Mouse (Mus musculus) lung, embryonic 16.5 days (tissue): Measurements from ENCODE around the gene Klhl8. TPM values are rescaled to one million over a fixed set of nuclear protein-coding genes. Genes with fewer than 3 reads are reported as not detected.
"Not testable (repeated sequence)": the region's sequence is repeated elsewhere in the genome, so short reads cannot be mapped to it uniquely, and the experiment has no call there.

Source experiments
- ATAC-seq: fragments of 200-750 bp; cut with Nextera tagmentation; 2 replicates; pipeline ENCODE4 v1.8.0; 2017; ENCODE audit warnings: low read depth, mild to moderate bottlenecking, moderate library complexity
- H3K27ac ChIP-seq: fragments of 300-500 bp; sonication (generic); 2 replicates; pipeline ENCODE4 v1.5.1; 2014; ENCODE audit warnings: mild to moderate bottlenecking, control low read depth, low read length
- H3K27me3 ChIP-seq: fragments of 300-500 bp; sonication (generic); 2 replicates; pipeline ENCODE4 v1.6.1; 2014; ENCODE audit warnings: low read depth, low read length, mixed read lengths; ENCODE audit not compliant: control insufficient read depth, insufficient read depth
- H3K36me3 ChIP-seq: fragments of 300-500 bp; sonication (generic); 2 replicates; pipeline ENCODE4 v1.6.1; 2014; ENCODE audit warnings: low read length; ENCODE audit not compliant: control insufficient read depth, insufficient read depth
- H3K4me1 ChIP-seq: fragments of 300-500 bp; sonication (generic); replicated peaks from 2 replicates; pipeline ENCODE4 v1.6.1; 2014; ENCODE audit warnings: low read length, mixed read lengths; ENCODE audit not compliant: control insufficient read depth, insufficient read depth
- H3K4me2 ChIP-seq: fragments of 300-500 bp; sonication (generic); 2 replicates; pipeline ENCODE4 v1.6.1; 2014; ENCODE audit warnings: low read depth, low read length, control low read depth
- H3K4me3 ChIP-seq: fragments of 300-500 bp; sonication (generic); 2 replicates; pipeline ENCODE4 v1.5.1; 2014; ENCODE audit warnings: mild to moderate bottlenecking, low read length, control low read depth
- H3K9ac ChIP-seq: fragments of 300-500 bp; sonication (generic); 2 replicates; pipeline ENCODE4 v1.6.1; 2014; ENCODE audit warnings: low read length, control low read depth
- H3K9me3 ChIP-seq: fragments of 300-500 bp; sonication (generic); 2 replicates; pipeline ENCODE4 v1.6.1; 2016; ENCODE audit warnings: low read length; ENCODE audit not compliant: control insufficient read depth
- WGBS: fragments of 180-500 bp; shearing (Covaris S2); extraction: QIAGEN DNeasy Blood & Tissue Kit; methylation state at CpG from one replicate; pipeline ENCODE4 v1.1.7; 2014; 5-methylcytosine and 5-hydroxymethylcytosine counted together
- polyA plus RNA-seq: library from polyadenylated mRNA; unstranded; fragments of >200 nt; fragmentation: Nextera tagmentation; extraction: Ambion mirVana; gene quantifications from 2 replicates; pipeline ENCODE4 v1.2.1, GENCODE M21; 2015

Gene Klhl8
- polyA plus RNA-seq: 11.1 and 11.3 TPM in 2 replicates

DNA sequence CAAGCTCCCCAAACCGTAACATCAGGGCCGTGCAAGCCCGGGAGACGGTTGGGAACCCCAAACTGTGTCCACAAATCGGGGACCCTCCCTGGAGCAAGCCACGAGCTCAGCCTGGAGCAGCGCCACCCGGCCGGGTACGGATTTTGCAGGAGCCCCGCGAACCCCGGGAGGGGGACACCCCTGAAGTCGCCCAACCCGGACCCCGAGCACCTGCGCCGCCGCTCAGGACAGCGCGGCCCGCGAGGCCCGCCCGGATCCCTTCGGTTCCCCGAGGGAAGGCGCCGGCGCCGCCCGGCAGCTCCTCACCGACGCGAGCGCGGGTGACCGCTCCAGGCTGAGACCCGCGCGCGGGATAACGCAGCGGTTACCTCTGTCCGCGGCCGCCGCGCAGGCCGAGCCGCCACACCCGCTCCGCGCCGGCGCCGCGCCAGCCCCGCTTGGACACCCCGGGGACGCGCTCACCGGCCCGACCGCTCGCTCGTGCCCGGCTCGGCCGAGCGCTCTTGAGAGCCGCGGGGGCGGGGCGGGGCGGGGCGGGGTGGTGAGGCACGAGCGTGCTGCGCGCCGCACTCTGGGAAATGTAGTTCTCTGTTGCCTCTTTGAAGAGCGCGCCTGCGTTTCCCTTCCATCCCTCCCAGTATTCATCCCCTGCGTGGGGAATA lies at the start of gene Klhl8:
TSS of gene Klhl8 (minus strand) at position 512 of the 662 bp plus-strand sequence.
- Histone ChIP-seq H3K27me3 (peaks cover 3% of the 10 kb centered on the region), H3K36me3 (no peaks in the 10 kb centered on the region), H3K4me2 (peak within 1 kb of the TSS; percentile 77), H3K4me1 (peaks cover 5% of the 10 kb centered on the region; the same call in 1 of the 2 replicates), H3K4me3 (peak within 1 kb of the TSS; percentile 85), H3K9ac (peak within 1 kb of the TSS; percentile 87), H3K9me3 (no peaks in the 10 kb centered on the region), H3K27ac (no peak within 1 kb of the TSS)
- WGBS: 0% methylated on average over 57 of the region's 86 CpGs
- ATAC-seq: peak; percentile 97

DNA sequence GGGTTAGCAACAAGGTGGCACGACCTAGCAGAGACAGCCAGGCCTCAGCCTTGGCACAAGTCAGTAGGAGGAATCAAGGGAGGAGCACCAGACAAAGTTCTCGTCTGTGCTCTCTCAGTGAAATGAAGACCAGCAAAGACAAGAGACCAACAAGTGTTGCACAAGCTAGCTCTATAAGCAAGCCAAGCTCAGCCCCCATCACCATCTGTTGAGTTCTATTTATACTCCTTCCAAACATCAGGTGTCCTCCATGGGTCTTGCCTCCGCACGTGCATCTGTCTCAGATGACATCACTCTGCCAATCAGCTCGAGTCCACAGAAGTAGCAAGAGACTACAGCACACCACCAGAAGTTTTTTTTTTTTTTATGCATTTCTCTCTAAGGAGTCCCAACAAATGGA lies 43.6 kb upstream of the Klhl8 start:
- H3K4me3 ChIP-seq: no peak overlapping the region
- H3K4me1 ChIP-seq: no peaks in the 10 kb centered on the region
- no peaks in the 10 kb centered on the region for H3K27me3 ChIP-seq
- no peak overlapping the region for H3K27ac ChIP-seq
- no peak overlapping the region for H3K4me2 ChIP-seq
- H3K36me3 ChIP-seq: no peaks in the 10 kb centered on the region
- H3K9ac ChIP-seq: no peak overlapping the region
- 71% methylated on average over 5 of the region's 5 CpGs for WGBS
- no peak for ATAC-seq
- H3K9me3 ChIP-seq: no peaks in the 10 kb centered on the region

DNA sequence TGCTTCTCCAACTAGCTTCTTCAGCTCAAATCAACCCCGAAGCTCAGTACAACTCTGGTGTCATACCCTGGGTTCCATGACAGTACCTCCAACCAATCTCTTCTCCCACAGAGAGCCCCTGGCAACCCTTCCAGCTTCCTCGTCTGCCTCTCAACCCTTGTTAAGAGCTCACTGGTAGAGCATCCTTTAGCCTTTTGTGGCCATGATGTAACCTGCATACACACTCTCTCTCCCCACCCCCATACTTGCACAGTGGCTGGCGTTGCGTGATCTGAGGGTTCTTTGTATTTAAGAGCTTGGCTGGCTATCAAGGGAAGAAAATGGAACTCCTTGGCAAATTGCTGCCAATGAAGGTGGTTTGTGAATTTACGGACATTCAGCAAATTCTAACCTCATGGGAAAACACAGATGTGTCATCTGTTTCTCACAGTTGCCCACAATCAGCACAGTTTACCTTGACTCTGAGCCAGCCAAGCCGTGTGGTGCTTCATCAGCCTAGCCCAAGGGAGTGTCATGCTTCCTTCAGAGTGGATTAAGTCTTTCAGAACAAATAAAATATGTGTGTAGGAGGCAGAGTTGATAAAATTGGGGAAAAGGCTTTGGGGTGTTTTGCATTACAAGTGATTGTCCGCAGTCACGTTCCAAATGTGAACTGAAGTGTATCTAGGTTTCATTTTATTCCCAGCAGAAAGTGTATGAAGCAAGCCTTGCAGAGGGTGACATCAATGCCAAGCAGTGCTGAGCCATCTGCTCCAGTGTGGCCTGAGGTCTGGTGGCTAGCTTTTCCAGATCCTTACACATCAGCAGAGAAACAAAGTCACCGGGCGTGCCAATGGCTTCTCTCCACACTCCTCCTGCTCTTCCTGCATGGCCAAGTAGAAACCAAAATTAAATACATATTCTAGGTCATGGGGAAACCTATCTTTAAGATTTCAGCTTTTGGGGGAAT lies 42.4 kb upstream of the Klhl8 start:
- 74% methylated on average over 10 of the region's 10 CpGs for WGBS
- no peaks in the 10 kb centered on the region for H3K27me3 ChIP-seq
- ATAC-seq: no peak

DNA sequence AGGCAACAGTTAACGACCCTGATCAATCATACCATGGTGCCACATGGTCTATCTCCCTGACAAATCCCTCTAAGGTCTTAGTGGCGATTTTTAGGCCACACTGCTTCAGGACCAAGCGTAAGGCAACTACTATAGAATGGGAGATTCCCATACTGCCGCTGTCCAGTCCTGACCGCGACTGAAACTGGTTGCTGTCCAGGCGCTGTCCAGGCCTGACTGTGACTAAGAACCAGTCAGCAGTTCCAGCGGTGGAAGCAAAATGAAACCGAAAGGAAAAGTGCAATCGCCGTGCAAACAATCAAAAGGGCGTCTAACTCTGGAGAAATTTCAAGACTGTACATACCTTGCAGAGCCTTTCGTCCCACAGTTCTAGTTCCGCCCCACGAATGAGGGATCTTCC lies 39.1 kb upstream of the Klhl8 start:
- WGBS: 86% methylated on average over 15 of the region's 15 CpGs
- H3K4me3 ChIP-seq, H3K9ac ChIP-seq, H3K9me3 ChIP-seq, ATAC-seq, H3K27ac ChIP-seq, H3K36me3 ChIP-seq, H3K4me1 ChIP-seq, H3K27me3 ChIP-seq, H3K4me2 ChIP-seq: not testable (repeated sequence)

More for the DNA sequence above, 42.4 kb upstream of the Klhl8 start:
- no peaks in the 10 kb centered on the region for H3K4me1 ChIP-seq
- H3K9me3 ChIP-seq: no peaks in the 10 kb centered on the region
- no peak overlapping the region for H3K4me2 ChIP-seq
- no peak overlapping the region for H3K4me3 ChIP-seq
- no peaks in the 10 kb centered on the region for H3K36me3 ChIP-seq
- no peak overlapping the region for H3K9ac ChIP-seq
- H3K27ac ChIP-seq: no peak overlapping the region

DNA sequence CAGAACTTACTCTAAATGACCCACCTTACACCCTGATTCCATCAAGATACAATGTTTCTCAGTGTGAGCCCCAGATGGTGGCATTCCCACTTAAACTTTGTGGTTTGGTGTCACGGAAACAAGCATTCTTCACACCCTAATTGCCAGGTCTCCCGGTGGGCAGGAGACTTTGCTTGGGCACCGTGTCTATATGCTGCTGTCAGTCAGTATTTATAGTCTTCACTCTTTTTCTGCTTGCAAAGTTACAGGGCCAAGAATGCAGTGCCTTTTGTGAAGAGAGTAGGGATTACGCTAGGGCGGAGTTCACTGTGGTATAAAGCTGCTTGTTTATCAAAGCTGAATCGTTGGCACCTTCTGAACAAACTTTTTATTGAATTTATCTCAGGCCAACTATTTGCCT lies 32.1 kb upstream of the Klhl8 start:
- H3K4me1 ChIP-seq: no peaks in the 10 kb centered on the region
- 48% methylated on average over 6 of the region's 6 CpGs for WGBS
- H3K4me3 ChIP-seq: no peak overlapping the region
- no peaks in the 10 kb centered on the region for H3K9me3 ChIP-seq
- no peak overlapping the region for H3K4me2 ChIP-seq
- H3K9ac ChIP-seq: no peak overlapping the region
- no peak overlapping the region for H3K27ac ChIP-seq
- H3K27me3 ChIP-seq: no peaks in the 10 kb centered on the region; the same call in 1 of the 2 replicates
- no peaks in the 10 kb centered on the region for H3K36me3 ChIP-seq
- no peak for ATAC-seq

DNA sequence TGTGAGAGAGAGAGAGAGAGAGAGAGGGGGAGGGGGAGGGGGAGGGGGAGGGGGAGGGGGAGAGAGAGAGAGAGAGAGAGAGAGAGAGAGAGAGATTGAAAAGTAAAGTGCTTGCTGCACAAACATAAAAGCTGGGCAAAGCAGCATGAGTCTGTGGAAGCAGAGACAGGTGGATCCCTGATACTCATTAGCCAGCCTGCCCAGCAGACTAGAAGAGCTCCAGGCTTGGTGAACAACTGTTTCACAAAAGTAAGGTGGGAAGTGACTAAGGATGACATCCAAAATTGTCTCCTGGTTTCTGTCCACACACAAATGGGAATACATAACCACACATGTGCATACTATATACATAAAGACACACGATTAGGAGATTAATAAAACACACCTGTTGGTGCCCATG lies 28.8 kb upstream of the Klhl8 start:
- ATAC-seq: no peak
- Histone ChIP-seq H3K36me3 (no peaks in the 10 kb centered on the region), H3K4me1 (no peaks in the 10 kb centered on the region)

DNA sequence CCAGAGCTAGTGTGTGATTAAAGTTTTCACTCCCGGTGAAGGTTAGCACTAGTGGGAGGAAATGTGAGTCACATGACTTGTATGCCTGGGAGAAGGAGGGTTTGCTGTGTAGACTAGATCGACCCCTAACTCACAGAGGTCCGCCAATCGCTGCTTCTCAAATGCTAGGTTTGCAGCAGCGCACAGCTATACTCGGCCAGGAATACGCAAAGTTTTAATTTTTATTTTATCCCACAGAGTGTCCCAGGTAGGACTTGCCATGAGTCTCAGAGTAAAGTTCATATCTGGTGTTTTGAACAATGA lies 28.2 kb upstream of the Klhl8 start:
- no peak for ATAC-seq
- H3K27me3 ChIP-seq: no peaks in the 10 kb centered on the region; the same call in 1 of the 2 replicates
- WGBS: 52% methylated on average over 7 of the region's 7 CpGs
- no peaks in the 10 kb centered on the region for H3K9me3 ChIP-seq
- H3K4me3 ChIP-seq: no peak overlapping the region
- H3K4me1 ChIP-seq: no peaks in the 10 kb centered on the region
- no peak overlapping the region for H3K4me2 ChIP-seq
- no peak overlapping the region for H3K9ac ChIP-seq
- H3K27ac ChIP-seq: no peak overlapping the region
- H3K36me3 ChIP-seq: no peaks in the 10 kb centered on the region

More for the DNA sequence above, 28.8 kb upstream of the Klhl8 start:
- no peaks in the 10 kb centered on the region for H3K9me3 ChIP-seq
- H3K4me3 ChIP-seq: no peak overlapping the region
- H3K9ac ChIP-seq: no peak overlapping the region
- no peak overlapping the region for H3K4me2 ChIP-seq
- WGBS: 57% methylated on average over 1 of the region's 1 CpGs
- H3K27me3 ChIP-seq: no peaks in the 10 kb centered on the region; the same call in 1 of the 2 replicates
- no peak overlapping the region for H3K27ac ChIP-seq

DNA sequence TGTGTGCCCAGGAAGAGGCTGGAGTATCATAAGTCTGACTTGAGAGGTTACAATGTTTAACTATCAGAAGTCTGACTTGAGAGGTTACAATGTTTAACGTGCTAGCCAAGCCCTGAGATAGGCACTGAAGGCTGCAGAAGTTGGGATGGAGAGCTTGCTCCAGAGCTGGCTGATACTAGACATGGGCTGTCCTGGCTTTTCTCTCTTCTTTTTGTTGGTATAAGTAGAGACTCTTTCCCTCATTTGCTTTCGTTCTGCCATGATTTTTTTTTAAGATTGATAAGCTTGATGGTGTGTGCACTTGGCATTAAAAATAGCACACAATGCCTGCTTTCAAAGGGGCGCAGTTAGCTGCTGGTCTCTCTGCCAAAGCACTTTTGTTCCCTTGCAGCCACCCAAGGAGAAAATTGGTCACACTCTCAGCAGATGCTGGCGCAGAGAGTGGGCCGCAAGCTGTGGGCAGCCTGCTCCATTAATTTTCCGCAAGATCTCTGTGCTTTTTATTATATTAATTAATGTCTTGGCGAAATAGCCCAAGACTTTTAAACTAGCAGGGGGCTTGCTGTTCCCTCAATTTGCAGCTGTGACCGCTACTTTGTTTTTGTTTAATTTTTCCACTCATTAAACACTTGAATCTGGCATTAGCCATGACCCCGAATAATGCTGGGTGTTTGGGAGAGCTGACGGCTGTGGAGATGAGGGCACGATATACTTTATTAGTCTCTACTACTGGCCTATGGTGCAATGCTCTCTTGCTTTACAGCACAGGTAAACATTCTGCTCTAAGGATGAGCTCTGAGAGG lies 27.7 kb upstream of the Klhl8 start:
- Histone ChIP-seq H3K4me3 (no peak overlapping the region), H3K9ac (no peak overlapping the region), H3K36me3 (no peaks in the 10 kb centered on the region), H3K9me3 (no peaks in the 10 kb centered on the region), H3K27ac (no peak overlapping the region), H3K27me3 (no peaks in the 10 kb centered on the region; the same call in 1 of the 2 replicates), H3K4me2 (no peak overlapping the region), H3K4me1 (no peaks in the 10 kb centered on the region)
- WGBS: 42% methylated on average over 11 of the region's 11 CpGs
- no peak for ATAC-seq
